Mouse (Mus musculus) lung, postnatal 36 days (tissue): ENCODE results near the gene Pcgf1.

Experiments
- DNase-seq: peaks from one replicate; pipeline ENCODE4 v3.0.0; 2022; ENCODE audit warnings: mixed read lengths

Gene Pcgf1

DNA sequence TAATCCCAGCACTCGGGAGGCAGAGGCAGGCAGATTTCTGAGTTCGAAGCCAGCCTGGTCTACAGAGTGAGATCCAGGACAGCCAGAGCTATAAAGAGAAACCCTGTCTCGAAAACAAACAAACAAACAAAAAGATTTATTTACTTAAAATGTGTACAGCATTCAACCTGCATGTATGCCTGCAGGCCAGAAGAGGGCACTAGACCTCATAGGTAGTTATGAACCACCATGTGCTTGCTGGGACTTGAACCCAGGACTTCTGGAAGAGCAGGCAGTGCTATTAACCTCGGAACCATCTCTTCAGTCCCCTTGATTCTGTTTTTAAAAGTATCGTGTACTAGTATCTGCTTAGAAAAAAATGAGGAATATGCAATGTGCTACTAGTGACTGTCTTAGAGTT, 49.8 kb downstream of the Pcgf1 start:
- DNase-seq = no peak
